Mouse (Mus musculus): ENCODE data around the gene Cops7b.
A peak's percentile ranks its signal among the peaks of the same experiment; 100 is the strongest.

Gene Cops7b

GRCm38 (mm10) chr1:86596512-86596911 is 13.8 kb downstream of the Cops7b start:
- DNase-seq (ENCODE audit: low spot score): no peak

- no peak for DNase-seq (ENCODE audit: low spot score)
These were observed 15.8 kb downstream of the Cops7b start for GRCm38 (mm10) chr1:86598516-86598915.

- DNase-seq (ENCODE audit: low spot score): no peak
These were observed 17.4 kb downstream of the Cops7b start for GRCm38 (mm10) chr1:86600117-86600516.

GRCm38 (mm10) chr1:86610954-86611353 is 28.2 kb downstream of the Cops7b start:
- no peak for DNase-seq (ENCODE audit: low spot score)

- no peak for DNase-seq (ENCODE audit: low spot score)
These were observed 29.4 kb downstream of the Cops7b start for GRCm38 (mm10) chr1:86612081-86612480.

- DNase-seq (ENCODE audit: low spot score): no peak
These were observed 31.6 kb downstream of the Cops7b start for GRCm38 (mm10) chr1:86614269-86614668.

GRCm38 (mm10) chr1:86618454-86619125 is 35.9 kb downstream of the Cops7b start:
- peak; percentile 30 for DNase-seq (ENCODE audit: low spot score)

GRCm38 (mm10) chr1:86622296-86622695 is 39.6 kb downstream of the Cops7b start:
- no peak for DNase-seq (ENCODE audit: low spot score)

- DNase-seq (ENCODE audit: low spot score): no peak
These were observed 40.6 kb downstream of the Cops7b start for GRCm38 (mm10) chr1:86623001-86624000.

GRCm38 (mm10) chr1:86628270-86628669 is 45.6 kb downstream of the Cops7b start:
- no peak for DNase-seq (ENCODE audit: low spot score)

- no peak for DNase-seq (ENCODE audit: low spot score)
These were observed 47.2 kb downstream of the Cops7b start for GRCm38 (mm10) chr1:86629936-86630335.

GRCm38 (mm10) chr1:86630527-86630926 is 47.8 kb downstream of the Cops7b start:
- no peak for DNase-seq (ENCODE audit: low spot score)

GRCm38 (mm10) chr1:86632732-86633380 is 50.2 kb downstream of the Cops7b start:
- no peak for DNase-seq (ENCODE audit: low spot score)

GRCm38 (mm10) chr1:86633434-86633833 is 50.7 kb downstream of the Cops7b start:
- DNase-seq (ENCODE audit: low spot score): no peak

- no peak for DNase-seq (ENCODE audit: low spot score)
These were observed 51.4 kb downstream of the Cops7b start for GRCm38 (mm10) chr1:86633840-86634750.

GRCm38 (mm10) chr1:86634751-86635359 is 52.2 kb downstream of the Cops7b start:
- DNase-seq (ENCODE audit: low spot score): no peak

GRCm38 (mm10) chr1:86643101-86643809 is 60.6 kb downstream of the Cops7b start:
- no peak for DNase-seq (ENCODE audit: low spot score)

- DNase-seq (ENCODE audit: low spot score): no peak
These were observed 64.8 kb downstream of the Cops7b start for GRCm38 (mm10) chr1:86647517-86647916.

- peak; percentile 67 for DNase-seq (ENCODE audit: low spot score)
These were observed 67.6 kb downstream of the Cops7b start for GRCm38 (mm10) chr1:86650272-86650671.

- DNase-seq (ENCODE audit: low spot score): no peak
These were observed 70.0 kb downstream of the Cops7b start for GRCm38 (mm10) chr1:86652675-86653074.

All from ovary, postnatal 36 days (tissue).